Mouse (Mus musculus) lung, postnatal 36 days (tissue): Measurements from ENCODE around the gene Spire2.

Experiments used
- DNase-seq: peaks from one replicate; pipeline ENCODE4 v3.0.0; 2022; ENCODE audit warnings: mixed read lengths

Gene Spire2

DNA sequence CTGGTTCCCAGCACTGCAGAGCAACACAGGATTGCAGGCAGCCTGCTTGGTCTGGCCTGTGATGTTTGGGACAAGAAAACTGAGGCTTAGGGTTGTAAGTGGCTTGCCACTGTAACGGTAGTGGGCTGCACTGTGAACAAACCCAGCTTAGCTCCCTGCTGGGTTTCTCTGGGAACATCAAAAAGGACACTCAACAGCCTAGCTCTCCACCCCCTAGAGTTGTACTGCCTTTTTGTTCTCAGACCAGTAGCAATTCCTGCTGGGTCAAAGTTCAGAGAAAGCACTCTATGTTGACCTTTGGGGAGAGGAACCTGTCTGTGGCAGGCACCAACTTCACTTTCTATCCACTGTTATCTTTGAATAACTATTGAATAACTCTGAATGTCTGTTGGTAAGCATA lies 2.0 kb downstream of the Spire2 start:
- DNase-seq, result no peak

GRCm38 (mm10) chr8:123337475-123337874 lies 5.0 kb downstream of the Spire2 start:
- DNase-seq, result peak; percentile 32

- DNase-seq, result peak; percentile 17
These were observed 7.6 kb downstream of the Spire2 start for GRCm38 (mm10) chr8:123340071-123340470.

DNA sequence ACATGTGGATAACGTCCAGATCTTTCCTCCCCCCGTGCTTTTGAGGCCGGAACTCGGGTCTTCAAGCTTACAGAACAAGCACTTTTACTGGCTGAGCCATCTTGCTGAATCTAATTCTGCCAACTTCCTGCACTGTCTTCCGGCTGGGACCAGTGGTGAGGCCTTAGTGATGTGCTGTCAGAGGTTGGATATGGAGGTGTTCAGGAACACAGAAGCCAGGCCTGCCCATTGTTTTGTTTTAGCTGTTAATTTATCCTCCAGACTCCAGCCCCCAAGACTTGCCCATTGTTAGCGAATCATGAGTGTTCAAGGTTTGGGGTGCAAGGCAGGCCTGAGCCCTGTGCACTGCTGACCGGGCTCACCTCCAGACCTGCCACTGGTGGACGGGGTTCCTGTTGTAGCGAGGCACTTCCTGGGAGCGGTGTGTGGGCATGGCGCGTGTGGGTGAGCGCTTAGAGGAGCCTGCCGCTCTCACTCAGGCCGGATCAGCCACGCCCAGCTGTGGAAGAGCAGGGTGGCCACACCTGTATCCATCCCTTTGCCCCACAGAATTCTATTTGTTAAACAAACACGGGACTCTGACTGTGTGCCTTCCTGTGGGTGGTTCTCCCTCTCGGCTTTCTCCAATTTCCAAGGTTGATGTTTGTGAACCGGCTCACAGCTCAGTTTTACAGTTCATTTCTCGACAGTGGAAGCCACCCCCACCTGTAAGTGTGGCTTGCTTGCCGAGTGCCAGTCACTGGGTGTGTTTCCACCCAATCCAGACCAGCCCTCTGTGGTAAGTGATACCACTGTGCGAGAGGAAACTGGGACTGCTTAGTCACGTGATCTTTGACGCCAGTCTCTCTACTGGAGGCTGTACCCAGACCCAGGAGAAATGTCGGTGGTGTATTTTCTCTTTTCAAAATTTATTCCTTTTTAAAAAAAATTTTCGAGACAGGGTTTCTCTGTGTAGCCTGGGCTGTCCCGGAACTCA lies 8.8 kb downstream of the Spire2 start:
- DNase-seq, result peak; percentile 13

DNA sequence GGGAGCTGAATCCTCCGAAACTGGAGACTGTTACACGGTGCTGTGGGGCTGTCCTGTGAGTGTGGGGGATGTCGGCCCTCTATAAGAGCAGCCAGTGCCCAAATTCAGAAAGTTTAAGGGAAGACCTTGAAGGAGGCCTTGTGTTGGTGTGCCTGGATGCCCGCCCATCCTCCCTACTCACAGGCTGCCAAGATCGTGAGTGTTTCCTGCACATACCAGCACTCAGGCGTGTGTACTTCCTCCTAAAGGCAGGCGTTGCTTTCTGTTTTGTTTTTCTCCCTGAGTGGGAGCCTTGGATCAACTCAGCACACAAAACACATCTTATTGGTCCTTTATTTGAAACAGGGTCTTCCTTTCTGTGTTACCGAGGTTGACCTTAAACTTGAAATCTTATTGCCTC lies 9.7 kb downstream of the Spire2 start:
- DNase-seq, result peak; percentile 21

DNA sequence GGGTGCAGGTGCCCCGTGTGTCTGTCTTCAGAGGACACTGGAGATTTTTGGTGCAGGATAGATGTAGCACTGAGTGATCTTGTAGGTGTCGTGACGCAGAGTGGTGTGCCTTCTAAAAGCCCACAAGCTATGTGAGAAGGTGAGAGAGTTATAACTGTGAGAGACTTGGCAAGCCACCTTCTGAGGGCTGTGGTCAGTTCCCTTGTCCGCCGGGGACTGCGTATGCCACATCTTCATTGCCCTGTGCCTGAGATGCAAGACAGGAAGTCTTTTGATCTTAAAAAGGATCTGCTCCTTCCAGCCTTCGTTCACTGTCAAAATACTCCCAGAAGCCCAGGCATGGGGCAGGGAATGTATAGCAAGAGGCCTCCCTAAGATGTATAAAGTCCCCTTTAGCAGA lies 10.4 kb downstream of the Spire2 start:
- DNase-seq, result no peak

- DNase-seq, result peak; percentile 29
These were observed 10.9 kb downstream of the Spire2 start for GRCm38 (mm10) chr8:123343422-123343821.

- no peak for DNase-seq
These were observed 12.6 kb downstream of the Spire2 start for GRCm38 (mm10) chr8:123345135-123345534.

DNA sequence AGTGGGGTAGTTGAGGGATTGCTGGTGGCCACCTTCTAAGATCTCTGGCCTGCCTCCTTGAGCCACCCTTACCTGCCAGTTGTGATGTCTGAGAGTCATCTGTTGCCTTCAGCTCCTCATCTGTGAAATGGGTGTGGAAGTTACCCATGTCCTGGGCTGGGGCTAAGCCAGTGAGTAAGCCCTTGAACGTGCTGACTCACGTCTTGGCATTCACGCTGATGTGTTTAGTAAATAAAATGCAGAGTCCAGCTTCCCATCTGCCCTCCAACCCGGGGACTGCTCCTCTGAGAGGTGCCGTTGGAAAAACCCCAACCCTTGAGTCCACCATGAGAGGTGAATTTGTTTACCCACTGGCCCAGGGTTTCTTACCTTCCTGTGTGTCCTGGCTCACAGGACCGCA lies 13.3 kb downstream of the Spire2 start:
- no peak for DNase-seq

DNA sequence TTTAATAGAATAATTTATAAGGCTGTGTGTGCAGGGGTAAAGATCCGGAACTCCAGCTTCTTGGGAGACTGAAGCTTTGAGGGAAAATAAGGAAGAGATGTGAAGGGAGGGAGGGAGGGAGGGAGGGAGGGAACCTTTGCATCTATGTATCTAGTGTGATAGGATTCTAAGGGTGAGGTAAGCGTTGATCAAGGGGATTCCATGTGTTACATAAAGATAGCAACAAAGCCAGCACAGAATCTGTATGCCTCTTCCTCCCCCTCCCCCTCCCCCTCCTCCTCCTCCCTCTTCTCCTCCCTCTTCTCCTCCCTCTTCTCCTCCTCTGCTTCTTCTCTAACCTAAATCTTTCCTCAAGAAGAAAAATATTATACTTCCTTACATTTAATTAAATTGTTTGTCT lies 14.8 kb downstream of the Spire2 start:
- DNase-seq, result no peak

GRCm38 (mm10) chr8:123348237-123348843 lies 15.8 kb downstream of the Spire2 start:
- DNase-seq, result peak; percentile 72

GRCm38 (mm10) chr8:123349073-123349472 lies 16.6 kb downstream of the Spire2 start:
- DNase-seq, result no peak

DNA sequence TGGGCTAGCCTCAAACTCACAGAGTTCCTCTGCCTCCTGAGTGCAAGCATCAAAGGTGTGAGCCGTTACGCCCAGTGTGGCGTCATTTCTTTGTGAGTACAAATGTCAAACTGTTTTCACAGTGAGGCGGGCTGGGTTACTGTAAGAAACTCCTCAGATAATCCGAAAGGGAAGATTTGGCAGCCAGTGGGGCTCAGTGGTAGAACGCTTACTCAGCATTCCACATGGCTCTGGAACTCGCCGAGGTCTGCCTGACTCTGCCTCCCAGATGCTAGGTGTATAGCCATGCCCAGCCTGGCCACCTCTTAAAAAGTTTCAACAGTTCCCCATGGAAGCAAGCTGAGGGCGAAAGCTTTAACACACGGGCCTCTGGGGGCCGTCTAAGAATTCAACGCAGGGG lies 19.6 kb downstream of the Spire2 start:
- no peak for DNase-seq

GRCm38 (mm10) chr8:123352786-123353185 lies 20.3 kb downstream of the Spire2 start:
- peak; percentile 68 for DNase-seq

GRCm38 (mm10) chr8:123353216-123353615 lies 20.7 kb downstream of the Spire2 start:
- DNase-seq, result no peak

GRCm38 (mm10) chr8:123361082-123361739 lies 28.7 kb downstream of the Spire2 start:
- DNase-seq, result peak; percentile 87

- DNase-seq, result peak; percentile 96
These were observed 41.1 kb downstream of the Spire2 start, which contains the start of gene Tcf25 for GRCm38 (mm10) chr8:123373403-123374238. Gene Tcf25, plus strand, starts transcription at chr8:123373753.

- DNase-seq, result peak; percentile 96
These were observed 41.7 kb downstream of the Spire2 start for GRCm38 (mm10) chr8:123374239-123374578.

DNA sequence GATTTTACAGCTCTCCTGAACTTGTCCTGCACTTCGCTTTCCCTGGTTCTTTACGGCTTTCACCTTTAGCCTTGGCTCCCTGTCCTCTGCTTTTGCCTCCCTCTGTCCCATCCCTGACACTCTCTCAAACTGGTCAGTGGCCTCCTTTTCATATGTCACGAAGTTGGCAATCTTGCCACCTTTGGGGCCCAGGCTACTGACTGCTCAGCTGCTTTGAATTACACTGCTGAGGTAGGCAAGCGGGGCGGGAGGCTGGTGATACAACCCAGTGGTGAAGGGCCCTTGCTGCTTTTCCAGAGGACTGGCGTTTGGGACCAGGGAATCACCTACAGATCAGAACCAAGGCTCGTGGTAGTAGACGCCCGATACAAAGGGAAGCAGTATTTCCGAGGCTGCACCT lies 43.2 kb downstream of the Spire2 start:
- no peak for DNase-seq

DNA sequence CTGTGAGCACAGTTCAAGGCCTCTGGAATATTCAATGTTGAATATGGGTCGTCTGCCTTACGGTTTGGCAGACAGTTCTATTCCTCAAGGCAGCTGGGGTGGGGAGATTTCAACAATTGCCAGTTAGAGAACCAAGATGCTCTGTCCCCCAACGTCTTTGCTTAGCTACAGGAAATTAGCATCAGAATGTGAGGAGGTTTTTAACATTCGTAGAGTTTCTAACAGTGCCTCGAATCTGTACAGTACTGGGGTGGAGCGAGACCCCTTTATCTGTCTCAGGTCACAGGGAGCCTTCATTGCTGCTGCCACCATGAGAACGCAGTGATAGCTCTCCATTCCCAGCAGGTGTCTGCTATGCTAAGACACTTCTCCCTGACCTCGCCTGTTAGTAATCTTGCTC lies 43.6 kb downstream of the Spire2 start:
- no peak for DNase-seq

GRCm38 (mm10) chr8:123381711-123382110 lies 49.2 kb downstream of the Spire2 start:
- DNase-seq, result no peak

GRCm38 (mm10) chr8:123382516-123382915 lies 50.0 kb downstream of the Spire2 start:
- DNase-seq, result peak; percentile 28
